Mouse (Mus musculus): ENCODE results near the gene Clec12b. TPM values are rescaled to one million over a fixed set of nuclear protein-coding genes. Genes with fewer than 3 reads are reported as not detected.
A peak's percentile ranks its signal among the peaks of the same experiment; 100 is the strongest.

Gene Clec12b
- polyA plus RNA-seq, 1 experiment from 2014 or later = not detected

DNA sequence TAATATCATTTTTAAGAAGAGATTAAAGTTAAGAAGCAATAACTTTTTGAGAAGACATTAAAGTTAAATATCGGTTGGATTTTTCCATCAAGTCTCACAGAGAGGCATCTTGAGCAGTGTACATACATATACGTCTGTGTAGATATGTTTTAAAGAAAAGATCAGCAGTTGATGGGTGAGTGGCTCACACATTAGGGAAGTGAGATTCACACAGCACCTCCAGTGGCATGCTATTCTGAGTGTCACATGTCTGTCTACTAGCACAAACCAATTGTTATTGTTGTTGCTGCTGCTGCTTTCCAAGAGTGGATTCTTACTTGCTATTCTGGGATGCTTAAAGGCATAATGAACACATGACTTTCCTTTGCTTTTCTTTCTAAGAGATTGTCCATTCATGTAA is 16.7 kb upstream of the Clec12b start:
- H3K36me3 ChIP-seq = no peaks in the 10 kb centered on the region
- H3K27ac ChIP-seq = no peak overlapping the region
- no peak overlapping the region for H3K9ac ChIP-seq
- H3K27me3 ChIP-seq (replicated peaks) = no peaks in the 10 kb centered on the region
- ATAC-seq = no peak
- H3K9me3 ChIP-seq (replicated peaks) = no peaks in the 10 kb centered on the region
- no peak overlapping the region for H3K4me3 ChIP-seq
- H3K4me1 ChIP-seq = no peaks in the 10 kb centered on the region
- H3K4me2 ChIP-seq = no peak overlapping the region
- WGBS (ENCODE audit: insufficient replicate concordance) = 66% methylated on average over 2 of the region's 2 CpGs

DNA sequence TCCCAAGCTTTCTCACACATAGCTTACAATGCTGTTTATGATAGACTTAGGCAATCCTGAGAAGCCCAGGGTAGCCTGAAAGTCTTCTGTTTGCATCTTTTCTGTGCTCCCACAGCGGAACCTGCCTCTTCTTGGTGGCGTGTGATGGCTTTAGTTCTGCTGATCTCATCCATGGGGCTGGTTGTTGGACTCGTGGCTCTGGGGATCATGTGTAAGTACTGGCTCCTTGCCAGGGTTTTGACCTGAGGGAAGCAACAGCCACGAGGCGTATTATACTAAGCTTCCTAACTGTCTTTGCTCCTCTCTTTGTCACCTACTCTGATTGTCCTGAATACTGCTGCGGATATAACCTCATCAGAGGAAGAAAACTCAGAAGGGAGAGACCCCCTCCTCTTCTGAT is 14.3 kb upstream of the Clec12b start:
- no peaks in the 10 kb centered on the region for H3K9me3 ChIP-seq (replicated peaks)
- no peak overlapping the region for H3K4me3 ChIP-seq
- 0 out of 2 replicates have a peak overlapping the region, but pooled peaks have one; percentile 1 for H3K27ac ChIP-seq
- H3K4me2 ChIP-seq = no peak overlapping the region
- H3K36me3 ChIP-seq = no peaks in the 10 kb centered on the region
- H3K9ac ChIP-seq = no peak overlapping the region
- ATAC-seq = peak; percentile 21; the same call in 1 of the 2 replicates
- no peaks in the 10 kb centered on the region for H3K4me1 ChIP-seq
- WGBS (ENCODE audit: insufficient replicate concordance) = 50% methylated on average over 6 of the region's 6 CpGs
- H3K27me3 ChIP-seq (replicated peaks) = no peaks in the 10 kb centered on the region

DNA sequence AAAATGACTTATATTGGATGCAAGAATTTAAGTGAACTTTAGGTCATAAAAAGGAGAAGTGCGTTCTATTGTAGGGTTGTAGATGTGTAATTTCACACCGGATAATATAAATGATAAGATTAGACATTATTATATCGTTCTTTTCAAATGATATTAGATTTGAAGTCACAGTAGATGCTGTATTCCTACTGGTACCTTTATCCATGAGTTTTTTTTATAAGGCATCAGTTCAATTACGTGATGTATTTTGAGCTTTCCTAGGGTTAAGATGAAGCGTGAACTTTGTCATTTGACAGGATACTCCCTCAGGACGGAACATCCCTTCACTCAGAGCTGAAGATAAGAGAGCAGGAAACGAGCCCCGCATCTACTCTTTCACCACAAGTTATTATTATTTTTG is 11.3 kb upstream of the Clec12b start, which contains the start of gene Clec1b:
Clec1b (plus strand) TSS at position 301 of the 400 bp plus-strand sequence.
- no peaks in the 10 kb centered on the region for H3K9me3 ChIP-seq (replicated peaks)
- H3K4me1 ChIP-seq = no peaks in the 10 kb centered on the region
- 35% methylated on average over 8 of the region's 8 CpGs for WGBS (ENCODE audit: insufficient replicate concordance)
- H3K9ac ChIP-seq = no peak within 1 kb of the TSS
- no peak for ATAC-seq
- no peak within 1 kb of the TSS for H3K4me2 ChIP-seq
- no peak within 1 kb of the TSS for H3K27ac ChIP-seq
- no peaks in the 10 kb centered on the region for H3K36me3 ChIP-seq
- H3K4me3 ChIP-seq = no peak within 1 kb of the TSS
- H3K27me3 ChIP-seq (replicated peaks) = no peaks in the 10 kb centered on the region

DNA sequence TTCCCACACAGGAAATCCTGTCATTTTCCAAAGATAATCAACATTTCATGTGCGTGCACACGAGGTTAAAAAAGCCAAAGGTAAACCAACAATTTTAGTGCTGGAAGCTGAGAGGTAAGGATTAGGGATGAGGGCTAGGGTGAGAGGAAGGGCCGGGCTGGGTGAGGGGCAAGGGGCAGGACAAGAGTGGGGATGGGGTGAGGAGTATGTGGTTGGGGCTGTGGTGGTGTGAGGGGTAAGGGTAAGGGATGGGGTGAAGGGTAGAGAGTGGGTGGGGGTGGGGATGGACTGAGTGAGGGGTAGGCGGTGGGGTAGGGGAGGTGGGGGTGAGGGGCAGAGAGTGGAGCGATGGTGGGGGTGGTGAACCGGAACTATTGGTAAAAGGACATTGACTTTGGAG is 8.1 kb upstream of the Clec12b start:
- ATAC-seq = no peak; the same call in 1 of the 2 replicates
- Histone ChIP-seq H3K27ac (no peak overlapping the region), H3K4me1 (no peaks in the 10 kb centered on the region), H3K27me3 (replicated peaks) (no peaks in the 10 kb centered on the region), H3K9me3 (replicated peaks) (no peaks in the 10 kb centered on the region), H3K4me2 (no peak overlapping the region), H3K36me3 (no peaks in the 10 kb centered on the region), H3K9ac (no peak overlapping the region), H3K4me3 (no peak overlapping the region)
- 52% methylated on average over 6 of the region's 6 CpGs for WGBS (ENCODE audit: insufficient replicate concordance)

DNA sequence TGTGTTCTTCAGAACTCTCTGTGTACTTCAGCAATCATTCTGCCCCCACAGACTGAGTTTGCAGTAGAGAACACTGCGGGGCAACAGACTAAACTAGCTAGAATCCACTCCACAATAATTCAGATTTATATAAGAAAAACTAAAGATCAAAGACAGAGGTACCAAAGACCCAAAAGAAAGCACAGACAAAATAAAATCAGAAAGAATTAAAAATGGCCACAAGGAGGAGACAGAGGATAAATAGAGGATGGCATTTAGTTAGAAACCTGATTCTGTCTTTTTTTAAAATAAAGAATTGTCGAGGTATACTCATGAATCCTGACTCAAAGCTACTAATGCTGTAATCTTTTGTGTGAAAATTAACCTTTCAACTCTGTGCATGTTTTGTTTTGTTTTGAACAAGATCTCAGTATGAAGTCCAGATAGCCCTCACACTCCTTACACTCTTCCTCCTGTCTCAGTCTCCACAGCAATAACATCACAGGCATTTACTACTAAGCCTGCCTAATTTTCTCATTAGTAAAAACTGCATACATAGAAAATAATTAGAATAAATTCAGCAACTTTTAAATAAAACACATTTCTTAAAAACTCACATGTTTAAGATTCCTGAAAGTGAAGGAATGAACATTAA is 7.5 kb upstream of the Clec12b start:
- Histone ChIP-seq H3K27ac (no peak overlapping the region), H3K4me1 (no peaks in the 10 kb centered on the region), H3K9ac (no peak overlapping the region), H3K36me3 (no peaks in the 10 kb centered on the region), H3K4me2 (no peak overlapping the region), H3K4me3 (no peak overlapping the region), H3K9me3 (replicated peaks) (no peaks in the 10 kb centered on the region), H3K27me3 (replicated peaks) (no peaks in the 10 kb centered on the region)
- ATAC-seq = no peak
- WGBS (ENCODE audit: insufficient replicate concordance) = 11% methylated on average over 2 of the region's 2 CpGs

DNA sequence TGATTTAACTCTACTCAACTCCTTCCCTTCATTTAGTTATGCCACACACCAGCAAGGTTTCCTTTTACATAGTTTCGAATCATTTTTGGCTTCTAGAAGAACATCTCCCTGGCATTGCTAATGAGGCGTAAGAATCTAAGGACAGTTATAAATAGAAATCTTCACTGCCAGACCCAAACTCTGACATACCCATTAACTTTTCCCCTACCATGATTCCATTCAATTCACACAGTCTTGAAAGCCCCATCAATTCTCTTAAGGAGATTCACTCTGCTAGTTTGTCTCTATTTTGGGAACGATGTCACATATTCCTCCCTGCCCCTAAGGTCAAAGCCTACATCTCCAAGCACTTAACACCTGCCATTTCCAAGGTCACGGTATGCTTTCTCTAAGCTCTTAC is 674 bp downstream of the Clec12b start:
- Histone ChIP-seq H3K4me2 (no peak overlapping the region), H3K27me3 (replicated peaks) (no peaks in the 10 kb centered on the region), H3K9ac (no peak overlapping the region), H3K4me3 (no peak overlapping the region), H3K9me3 (replicated peaks) (no peaks in the 10 kb centered on the region), H3K27ac (no peak overlapping the region), H3K36me3 (no peaks in the 10 kb centered on the region), H3K4me1 (no peaks in the 10 kb centered on the region)
- WGBS (ENCODE audit: insufficient replicate concordance) = 76% methylated on average over 4 of the region's 4 CpGs
- ATAC-seq = no peak

DNA sequence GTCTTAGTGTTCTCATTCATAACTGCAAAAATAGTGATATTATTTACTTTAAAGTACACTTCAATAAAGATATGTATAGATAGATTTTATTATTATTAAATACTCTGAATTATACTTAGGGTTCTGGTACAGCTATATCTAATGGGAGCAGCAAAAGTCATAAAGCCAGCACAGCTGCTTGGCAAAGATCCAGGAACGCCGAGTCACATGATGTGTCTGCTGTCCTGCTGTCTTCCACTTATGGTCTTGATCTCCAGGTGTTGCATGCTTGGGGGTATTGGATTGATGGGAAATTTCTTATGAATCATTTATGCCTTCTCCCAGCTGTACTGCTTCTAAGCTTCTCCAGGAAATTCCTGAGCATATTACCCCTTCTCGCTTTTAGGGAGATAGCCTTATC is 2.2 kb downstream of the Clec12b start:
- 81% methylated on average over 3 of the region's 3 CpGs for WGBS (ENCODE audit: insufficient replicate concordance)
- no peaks in the 10 kb centered on the region for H3K4me1 ChIP-seq
- H3K9ac ChIP-seq = no peak overlapping the region
- H3K4me3 ChIP-seq = no peak overlapping the region
- ATAC-seq = no peak
- H3K27ac ChIP-seq = no peak overlapping the region
- no peaks in the 10 kb centered on the region for H3K27me3 ChIP-seq (replicated peaks)
- no peak overlapping the region for H3K4me2 ChIP-seq
- no peaks in the 10 kb centered on the region for H3K9me3 ChIP-seq (replicated peaks)
- no peaks in the 10 kb centered on the region for H3K36me3 ChIP-seq

DNA sequence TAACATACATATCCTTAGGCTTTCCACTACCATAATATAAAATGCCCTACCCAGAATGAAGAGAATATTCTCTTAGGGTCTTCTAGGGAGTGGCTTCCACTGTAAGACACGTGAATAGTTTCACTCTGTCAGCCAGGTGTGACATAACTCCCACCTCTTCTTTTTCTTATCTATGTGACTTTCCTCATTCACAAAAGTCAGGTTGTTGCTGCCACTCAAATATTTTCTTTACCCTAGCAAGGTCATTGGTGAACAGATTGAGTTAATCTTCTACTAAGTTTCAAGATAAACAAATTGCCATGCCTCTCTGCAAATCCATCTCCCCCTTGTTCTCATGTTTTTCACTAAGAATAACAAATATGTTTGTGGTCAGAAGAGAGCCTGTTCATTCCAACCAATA is 3.9 kb downstream of the Clec12b start:
- Histone ChIP-seq H3K27me3 (replicated peaks) (no peaks in the 10 kb centered on the region), H3K4me2 (no peak overlapping the region), H3K4me1 (no peaks in the 10 kb centered on the region), H3K27ac (no peak overlapping the region), H3K36me3 (no peaks in the 10 kb centered on the region), H3K9me3 (replicated peaks) (no peaks in the 10 kb centered on the region), H3K9ac (no peak overlapping the region), H3K4me3 (no peak overlapping the region)
- whole genome bisulfite sequencing (ENCODE audit: insufficient replicate concordance) = 48% methylated on average over 1 of the region's 1 CpGs
- no peak; the same call in 1 of the 2 replicates for ATAC-seq

DNA sequence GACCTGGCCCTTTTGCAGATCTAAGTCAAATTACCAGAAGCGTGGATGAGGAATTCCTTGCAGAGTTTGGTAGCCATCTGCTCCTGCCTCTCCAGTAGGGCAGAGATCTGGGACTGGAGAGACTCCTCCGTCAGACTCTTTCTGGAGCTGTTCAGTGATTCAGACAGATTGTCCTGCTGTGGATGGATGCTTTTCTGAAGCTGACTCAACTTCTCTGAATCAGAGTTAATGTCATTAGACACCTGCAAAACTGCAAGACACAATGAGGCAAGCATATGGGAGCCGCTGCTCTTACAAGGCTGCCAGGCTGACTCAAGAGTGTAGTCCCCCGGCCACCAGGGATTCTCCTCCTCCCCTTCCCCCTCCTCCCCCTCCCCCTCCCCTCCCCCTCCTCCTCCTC is 5.2 kb downstream of the Clec12b start:
- Histone ChIP-seq H3K4me2 (no peak overlapping the region), H3K9ac (no peak overlapping the region), H3K4me3 (no peak overlapping the region), H3K36me3 (no peaks in the 10 kb centered on the region), H3K9me3 (replicated peaks) (no peaks in the 10 kb centered on the region), H3K27ac (no peak overlapping the region), H3K27me3 (replicated peaks) (no peaks in the 10 kb centered on the region), H3K4me1 (no peaks in the 10 kb centered on the region)
- ATAC-seq = no peak
- WGBS (ENCODE audit: insufficient replicate concordance) = 71% methylated on average over 4 of the region's 4 CpGs

DNA sequence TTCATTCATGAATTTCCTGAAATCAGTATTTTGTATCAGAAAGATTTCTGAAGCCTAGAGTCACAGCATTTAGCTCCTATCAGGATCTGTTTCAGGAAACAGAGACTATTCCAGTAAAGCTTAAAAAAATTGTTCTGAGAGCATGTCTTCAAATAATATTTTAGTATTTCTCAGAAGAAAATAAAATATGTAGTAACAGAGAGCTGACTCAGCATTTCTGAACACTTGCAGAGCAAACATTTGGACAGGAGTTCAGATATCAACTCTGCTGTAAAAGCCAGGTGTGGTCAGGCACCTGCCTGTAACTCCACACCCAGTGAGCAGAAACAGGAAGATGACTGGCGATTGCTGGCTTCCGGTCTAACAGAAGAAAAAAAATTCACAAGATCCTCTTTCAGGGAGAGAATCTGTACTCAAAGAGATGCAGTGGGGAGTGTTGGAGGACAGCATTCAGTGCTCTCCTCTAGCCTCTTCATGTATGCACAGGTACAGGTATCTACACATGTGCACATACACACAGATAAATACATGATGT is 10.7 kb downstream of the Clec12b start:
- H3K36me3 ChIP-seq = no peaks in the 10 kb centered on the region
- WGBS (ENCODE audit: insufficient replicate concordance) = 21% methylated on average over 2 of the region's 2 CpGs
- no peak overlapping the region for H3K4me3 ChIP-seq
- H3K27me3 ChIP-seq (replicated peaks) = no peaks in the 10 kb centered on the region
- no peak overlapping the region for H3K9ac ChIP-seq
- H3K9me3 ChIP-seq (replicated peaks) = no peaks in the 10 kb centered on the region
- no peak overlapping the region for H3K27ac ChIP-seq
- no peak for ATAC-seq
- H3K4me1 ChIP-seq = no peaks in the 10 kb centered on the region
- H3K4me2 ChIP-seq = no peak overlapping the region

DNA sequence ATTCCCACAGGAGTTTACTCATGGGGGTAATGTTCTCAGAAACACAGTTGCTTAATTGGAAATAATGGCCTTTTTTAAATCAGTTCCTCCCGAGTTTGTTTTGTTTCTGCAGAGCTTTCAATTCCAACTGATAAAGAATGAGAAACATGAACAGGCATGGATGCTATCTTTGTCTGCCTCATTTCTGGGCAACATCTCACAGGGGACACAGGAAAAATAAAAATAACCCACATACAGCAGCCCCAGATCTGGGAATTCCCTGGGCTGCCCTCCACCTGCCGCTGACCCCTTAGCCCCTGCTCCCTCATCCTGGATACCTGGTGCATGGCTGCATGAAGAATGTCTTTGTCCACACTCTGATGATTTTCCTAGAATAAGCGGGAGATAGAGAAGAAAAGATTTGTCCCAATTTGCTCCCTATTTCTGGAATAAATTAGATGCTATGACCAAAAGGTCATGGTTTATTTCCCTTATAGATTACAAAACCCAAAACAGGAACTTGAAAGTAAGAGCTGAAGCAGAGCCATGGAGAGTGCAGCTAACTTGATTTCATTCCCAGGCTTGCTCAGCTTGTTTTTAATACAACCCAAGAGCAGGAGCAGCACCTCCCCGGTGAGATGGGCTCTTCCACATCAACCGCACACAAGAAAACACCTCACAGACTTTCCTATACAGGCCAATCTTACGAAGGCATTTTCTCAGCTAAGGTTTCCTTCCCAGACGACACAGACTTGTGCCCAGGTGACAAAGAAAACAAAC is 16.1 kb downstream of the Clec12b start:
- 61% methylated on average over 7 of the region's 7 CpGs for WGBS (ENCODE audit: insufficient replicate concordance)
- no peak for ATAC-seq

DNA sequence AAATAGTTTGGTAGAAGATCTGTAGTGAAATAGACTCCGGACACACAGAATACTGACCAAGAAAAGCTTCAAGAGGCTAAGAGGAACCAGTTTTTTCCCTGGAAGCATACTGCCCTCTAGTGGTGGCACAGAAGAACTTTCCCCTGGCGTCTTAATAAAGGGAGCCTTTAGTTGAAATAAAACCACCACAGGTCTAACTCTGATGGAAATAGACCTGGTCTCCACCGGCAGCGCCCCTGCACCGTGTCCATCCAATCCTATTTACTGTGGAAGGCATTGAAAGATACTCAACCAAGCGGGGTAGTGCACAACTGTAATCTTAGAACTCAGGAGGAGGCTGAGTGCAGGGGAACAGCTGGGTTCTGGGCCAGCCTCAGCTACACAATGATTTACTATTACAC is 19.7 kb downstream of the Clec12b start:
- Histone ChIP-seq H3K4me1 (no peaks in the 10 kb centered on the region), H3K36me3 (no peaks in the 10 kb centered on the region), H3K27me3 (replicated peaks) (no peaks in the 10 kb centered on the region), H3K9ac (no peak overlapping the region), H3K4me3 (no peak overlapping the region), H3K9me3 (replicated peaks) (no peaks in the 10 kb centered on the region), H3K27ac (no peak overlapping the region), H3K4me2 (no peak overlapping the region)
- peak; percentile 46; the same call in 1 of the 2 replicates for ATAC-seq
- WGBS (ENCODE audit: insufficient replicate concordance) = 17% methylated on average over 6 of the region's 6 CpGs

More for the DNA sequence above, 16.1 kb downstream of the Clec12b start:
- no peaks in the 10 kb centered on the region for H3K36me3 ChIP-seq
- no peak overlapping the region for H3K4me3 ChIP-seq
- no peak overlapping the region for H3K4me2 ChIP-seq
- H3K27me3 ChIP-seq (replicated peaks) = no peaks in the 10 kb centered on the region
- H3K9me3 ChIP-seq (replicated peaks) = no peaks in the 10 kb centered on the region
- H3K4me1 ChIP-seq = no peaks in the 10 kb centered on the region
- H3K9ac ChIP-seq = no peak overlapping the region
- H3K27ac ChIP-seq = no peak overlapping the region
